Mouse (Mus musculus): ENCODE data around the gene Fhl1.

GRCm38 (mm10) chrX:56708592-56709370 lies 22.8 kb upstream of the Fhl1 start:
- TF ChIP-seq CTCF (IDR thresholded peaks at IDR 0.05): no peak
- peak; percentile 56 for TF ChIP-seq EP300 (IDR thresholded peaks at IDR 0.05)

Measured in lung, postnatal 0 days (tissue).